Comparison of ENCODE assay signal across 11 mouse cellular contexts in genomic region chr5:35948225-35948975, GRCm38 (mm10). TPM values are rescaled to one million over a fixed set of nuclear protein-coding genes. Genes with fewer than 3 reads are reported as not detected.
DNase-seq lines count a peak whose midpoint lies in the region; ATAC-seq and TF ChIP-seq lines count a peak whose summit lies in the region.
"Had no signal": no experiment of that assay in that cellular context is flagged by ENCODE, and none has a peak within 500 bp of the region (broad histone marks: within the 10 kb centered on the region; RNA-seq: fewer than 3 reads in every experiment).

No protein-coding gene starts in this region.

- intact Hi-C loops in heart, postnatal 25 days (cut with DNase I) = no loop called here

- H3K9me3 ChIP-seq in stomach, embryonic 14.5 days (ENCODE audit: control insufficient read depth, low read depth, low read length) = no peaks in the 10 kb centered on the region
- no peaks in the 10 kb centered on the region for H3K9me3 ChIP-seq in hindbrain, embryonic 14.5 days (ENCODE audit: control insufficient read depth, low read length)
- H3K9me3 ChIP-seq: limb, embryonic 12.5 days; neural tube, embryonic 12.5 days had no signal

- no peaks in the 10 kb centered on the region for H3K4me1 ChIP-seq in lung, adult 2 months (ENCODE audit: control insufficient read depth, insufficient read depth, low read length)
- H3K4me1 ChIP-seq in stomach, embryonic 14.5 days (ENCODE audit: control insufficient read depth, insufficient read depth, low read length) = no peaks in the 10 kb centered on the region
- no peaks in the 10 kb centered on the region for H3K4me1 ChIP-seq in hindbrain, embryonic 14.5 days (replicated peaks; ENCODE audit: control insufficient read depth, insufficient read depth, low read length)
- H3K4me1 ChIP-seq: neural tube, embryonic 12.5 days had no signal

- TF ChIP-seq POLR2A in lung, adult 2 months (IDR thresholded peaks at IDR 0.05; ENCODE audit: borderline replicate concordance, extremely low read depth, low read depth, low read length) = no peak

- no peak overlapping the region for H3K4me2 ChIP-seq in stomach, embryonic 14.5 days (replicated peaks; ENCODE audit: low read depth, low read length)
- H3K4me2 ChIP-seq in hindbrain, embryonic 14.5 days (replicated peaks) = no peak overlapping the region
- H3K4me2 ChIP-seq: limb, embryonic 12.5 days; neural tube, embryonic 12.5 days had no signal

- no peak for TF ChIP-seq CTCF in lung, adult 2 months (IDR thresholded peaks at IDR 0.05; ENCODE audit: insufficient read depth, low read length)

- no peak overlapping the region for H3K9ac ChIP-seq in stomach, embryonic 14.5 days (replicated peaks; ENCODE audit: low read depth, low read length)
- no peak overlapping the region for H3K9ac ChIP-seq in hindbrain, embryonic 14.5 days
- H3K9ac ChIP-seq: limb, embryonic 12.5 days; neural tube, embryonic 12.5 days had no signal

- peak; percentile 18 to 30 for DNase-seq in lung, adult 18-20 months
- no peak for DNase-seq in lung, adult 2 months
- DNase-seq in adrenal gland, postnatal 10 days = peak; percentile 45
- DNase-seq in heart, postnatal 25 days (ENCODE audit: low spot score) = peak; percentile 40
- no peak for DNase-seq in T-cell, adult 2 months (ENCODE audit: low spot score)
- no peak for DNase-seq in hindbrain, embryonic 14.5 days (ENCODE audit: low spot score)
- no peak for DNase-seq in neural tube, embryonic 10.5 days (ENCODE audit: extremely low spot score, low spot score)
- DNase-seq: thymus, adult 2 months had no signal

- H3K27ac ChIP-seq in stomach, embryonic 14.5 days (ENCODE audit: low read length) = no peak overlapping the region
- no peak overlapping the region for H3K27ac ChIP-seq in hindbrain, embryonic 14.5 days
- H3K27ac ChIP-seq: limb, embryonic 12.5 days; neural tube, embryonic 12.5 days had no signal

- H3K4me3 ChIP-seq in lung, adult 2 months (replicated peaks; ENCODE audit: extremely low read depth, low read depth, low read length) = no peak overlapping the region
- H3K4me3 ChIP-seq in stomach, embryonic 14.5 days (ENCODE audit: low read depth, low read length) = no peak overlapping the region
- H3K4me3 ChIP-seq in hindbrain, embryonic 14.5 days (replicated peaks; ENCODE audit: low read length) = no peak overlapping the region
- H3K4me3 ChIP-seq: limb, embryonic 12.5 days; neural tube, embryonic 12.5 days had no signal

- peaks cover 20% of the 10 kb centered on the region; the same call in 1 of the 2 replicates for H3K36me3 ChIP-seq in stomach, embryonic 14.5 days (ENCODE audit: control insufficient read depth, insufficient read depth, low read length)
- H3K36me3 ChIP-seq in hindbrain, embryonic 14.5 days (replicated peaks; ENCODE audit: control insufficient read depth, insufficient read depth) = peaks cover 90% of the 10 kb centered on the region

- 0 out of 2 replicates have a peak, but pooled peaks have one; percentile 20 for ATAC-seq in stomach, embryonic 14.5 days (ENCODE audit: insufficient number of reproducible peaks, insufficient read depth, low FRiP score, low read depth)
- ATAC-seq in hindbrain, embryonic 14.5 days (ENCODE audit: low FRiP score) = no peak

- 69% methylated on average over 15 of the region's 15 CpGs for WGBS in lung, adult 2 months
- 75% methylated on average over 15 of the region's 15 CpGs for WGBS in stomach, embryonic 14.5 days
- 73% methylated on average over 15 of the region's 15 CpGs for WGBS in hindbrain, embryonic 14.5 days

- H3K27me3 ChIP-seq in stomach, embryonic 14.5 days (ENCODE audit: control insufficient read depth, insufficient read depth, low read length) = no peaks in the 10 kb centered on the region
- no peaks in the 10 kb centered on the region for H3K27me3 ChIP-seq in hindbrain, embryonic 14.5 days (ENCODE audit: control insufficient read depth, insufficient read depth, low read length)
- H3K27me3 ChIP-seq: limb, embryonic 12.5 days; neural tube, embryonic 12.5 days had no signal

RNA-seq across cellular contexts. Expression of gene Afap1, which starts 55.3 kb away (rescaled TPM):
- polyA plus RNA-seq in lung, adult 2 months (2012; rRNA removed) = 13.7 and 19.7 TPM in 2 replicates
- total RNA-seq in adrenal gland, postnatal 10 days (2021) = 10 to 100 TPM; 24.2 to 30.6 TPM
- 10 to 100 TPM; 22.8 to 23.9 TPM for total RNA-seq in heart, postnatal 25 days (2021)
- polyA plus RNA-seq in stomach, embryonic 14.5 days (2014; fragmentation: Nextera tagmentation; extraction: Ambion mirVana) = 21.3 and 22.8 TPM in 2 replicates
- polyA plus RNA-seq in hindbrain, embryonic 14.5 days (2014; fragmentation: Nextera tagmentation; extraction: Ambion mirVana) = 70.8 and 72.3 TPM in 2 replicates

Comparison
In these comparisons a context has a peak if more than half of its experiments do, and no peak if none do; other contexts are left out.
1. DNase-seq: peak in lung, adult 18-20 months (2 of 2), adrenal gland, postnatal 10 days (single experiment) and heart, postnatal 25 days (single experiment); none in lung, adult 2 months (single experiment), T-cell, adult 2 months (single experiment), hindbrain, embryonic 14.5 days (single experiment) and neural tube, embryonic 10.5 days (single experiment).